Mouse (Mus musculus) right cerebral cortex, postnatal 25 days (tissue): ENCODE results near the gene Pycr2.

ENCODE experiments used
- DNase-seq: peaks from one replicate; pipeline ENCODE4 v3.0.0; 2022

Pycr2 gene

GRCm38 (mm10) chr1:180942166-180943031 is 38.3 kb downstream of the Pycr2 start, which contains the start of gene Tmem63a:
Tmem63a (plus strand) TSS chr1:180942344.
- no peak for DNase-seq

DNA sequence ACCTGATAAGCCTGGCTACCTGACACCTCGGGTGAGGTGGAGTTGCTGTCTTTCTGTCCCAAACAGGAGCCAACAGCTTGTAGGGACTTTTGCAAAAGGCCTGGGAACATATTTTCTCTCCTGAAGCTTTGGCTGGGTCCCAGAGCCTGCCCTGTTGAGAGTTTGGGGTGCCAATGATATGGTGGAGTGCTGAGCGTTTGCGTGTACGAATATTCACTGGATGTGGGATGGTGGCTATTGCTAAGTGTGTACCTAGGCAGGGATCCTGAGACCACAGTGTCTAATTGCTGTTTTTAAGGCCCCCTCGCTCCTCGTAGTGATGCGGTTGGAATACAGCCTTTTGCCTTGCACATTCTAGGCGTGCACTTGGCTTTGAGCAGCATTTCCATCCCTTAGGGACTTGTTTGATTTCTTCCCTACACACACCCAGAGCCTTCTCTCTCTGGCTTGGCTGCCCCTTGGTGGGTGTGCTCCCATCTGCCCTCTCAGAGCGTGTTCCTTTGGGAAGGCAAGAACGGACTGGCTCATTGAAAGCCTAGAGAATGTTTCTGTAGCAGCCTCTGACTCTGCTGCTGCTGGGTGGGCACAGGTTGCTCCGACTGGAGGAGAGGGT is 39.0 kb downstream of the Pycr2 start:
- DNase-seq = no peak

DNA sequence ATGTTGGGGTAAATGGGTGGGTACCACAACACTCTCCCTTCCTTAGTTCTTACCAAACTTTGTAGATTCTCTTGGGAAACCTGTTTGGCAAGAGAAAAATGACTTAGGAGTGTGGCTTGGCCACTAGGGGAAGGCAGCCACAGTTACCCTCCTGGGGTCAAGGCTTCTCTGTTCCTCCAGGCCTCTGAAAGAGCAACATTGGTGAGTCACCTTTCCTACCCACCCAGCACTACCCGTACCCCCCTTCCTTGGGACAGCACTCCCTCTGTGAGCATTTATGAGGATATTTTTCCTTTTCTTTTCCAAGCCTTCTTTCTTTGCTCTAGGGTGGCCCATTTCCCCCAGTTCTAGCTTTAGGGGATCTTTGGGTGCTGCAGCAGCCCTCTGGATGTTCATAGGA is 39.8 kb downstream of the Pycr2 start:
- no peak for DNase-seq

- no peak for DNase-seq
Measured at GRCm38 (mm10) chr1:180944553-180944952, 40.5 kb downstream of the Pycr2 start.

- no peak for DNase-seq
Measured at GRCm38 (mm10) chr1:180945001-180945980, 41.2 kb downstream of the Pycr2 start.

DNA sequence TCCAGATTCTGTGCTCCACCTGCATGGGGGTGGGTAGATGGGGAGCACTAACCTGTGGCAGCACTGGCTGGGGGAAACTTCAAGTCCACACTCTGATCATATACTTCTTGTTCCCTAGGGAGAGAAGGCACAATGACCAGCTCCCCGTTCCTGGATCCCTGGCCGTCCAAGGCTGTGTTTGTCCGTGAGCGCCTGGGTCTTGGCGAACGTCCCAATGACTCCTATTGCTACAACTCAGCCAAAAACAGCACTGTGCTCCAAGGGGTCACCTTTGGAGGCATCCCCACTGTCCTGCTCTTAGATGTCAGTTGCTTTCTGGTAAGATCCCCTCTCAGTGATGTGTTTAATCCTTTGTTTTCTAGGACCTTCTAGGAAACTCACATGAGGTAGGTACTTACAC is 42.4 kb downstream of the Pycr2 start:
- DNase-seq = no peak

DNA sequence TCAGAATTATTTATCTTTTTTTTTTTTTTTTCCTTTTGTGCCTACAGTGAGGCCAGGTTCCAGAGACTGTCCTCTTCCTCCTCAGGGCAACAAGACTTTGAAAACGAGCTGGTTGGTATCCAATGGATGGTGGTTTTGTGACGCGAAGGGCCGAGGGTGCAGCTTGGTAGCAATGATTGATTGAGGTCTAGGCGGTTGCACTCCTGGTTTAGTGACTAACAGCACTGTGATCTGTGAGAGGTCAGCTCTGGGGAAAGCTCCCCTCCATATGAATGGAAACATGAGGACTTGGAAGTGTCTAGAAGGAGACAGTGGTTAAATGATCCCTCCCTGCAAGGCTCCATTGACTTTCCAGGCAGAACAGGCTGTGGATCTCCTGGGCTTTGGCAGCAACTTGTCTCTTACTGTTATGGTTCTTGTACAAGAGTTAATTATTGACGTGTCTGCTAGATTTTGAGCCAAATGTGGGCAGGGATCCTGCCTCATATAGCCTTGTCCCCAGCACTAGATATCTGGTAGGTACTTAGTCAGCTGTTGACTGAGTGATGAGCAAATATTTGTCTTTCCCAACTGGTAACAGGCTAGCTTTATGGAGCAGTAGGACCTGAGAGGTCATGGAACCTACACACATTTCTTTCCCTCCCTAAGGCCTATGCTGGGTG is 48.1 kb downstream of the Pycr2 start:
- DNase-seq = no peak

- DNase-seq = no peak
Measured at GRCm38 (mm10) chr1:180952808-180953207, 48.7 kb downstream of the Pycr2 start.

GRCm38 (mm10) chr1:180956401-180956800 is 52.3 kb downstream of the Pycr2 start:
- no peak for DNase-seq

DNA sequence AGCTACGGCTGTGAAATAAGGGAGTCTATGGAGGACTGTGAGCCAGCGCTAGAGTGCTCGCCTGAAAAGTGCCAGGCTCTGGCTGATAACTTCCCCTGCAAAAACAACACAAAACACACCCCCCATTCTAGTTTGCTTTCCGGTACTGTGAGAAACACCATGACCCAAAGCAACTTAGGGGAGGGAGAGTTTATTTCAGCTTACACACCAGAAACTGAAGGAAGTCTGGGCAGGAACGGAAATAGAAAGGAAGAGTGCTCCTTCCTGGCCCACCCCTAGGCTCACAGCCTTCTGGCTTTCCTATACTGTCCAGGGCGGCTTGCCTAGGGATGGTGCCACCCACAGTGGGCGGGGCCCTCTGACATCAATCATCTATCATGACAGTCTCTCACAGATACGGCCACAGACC is 52.9 kb downstream of the Pycr2 start:
- no peak for DNase-seq
